Mouse (Mus musculus): ENCODE data around the gene Abtb2.

DNA sequence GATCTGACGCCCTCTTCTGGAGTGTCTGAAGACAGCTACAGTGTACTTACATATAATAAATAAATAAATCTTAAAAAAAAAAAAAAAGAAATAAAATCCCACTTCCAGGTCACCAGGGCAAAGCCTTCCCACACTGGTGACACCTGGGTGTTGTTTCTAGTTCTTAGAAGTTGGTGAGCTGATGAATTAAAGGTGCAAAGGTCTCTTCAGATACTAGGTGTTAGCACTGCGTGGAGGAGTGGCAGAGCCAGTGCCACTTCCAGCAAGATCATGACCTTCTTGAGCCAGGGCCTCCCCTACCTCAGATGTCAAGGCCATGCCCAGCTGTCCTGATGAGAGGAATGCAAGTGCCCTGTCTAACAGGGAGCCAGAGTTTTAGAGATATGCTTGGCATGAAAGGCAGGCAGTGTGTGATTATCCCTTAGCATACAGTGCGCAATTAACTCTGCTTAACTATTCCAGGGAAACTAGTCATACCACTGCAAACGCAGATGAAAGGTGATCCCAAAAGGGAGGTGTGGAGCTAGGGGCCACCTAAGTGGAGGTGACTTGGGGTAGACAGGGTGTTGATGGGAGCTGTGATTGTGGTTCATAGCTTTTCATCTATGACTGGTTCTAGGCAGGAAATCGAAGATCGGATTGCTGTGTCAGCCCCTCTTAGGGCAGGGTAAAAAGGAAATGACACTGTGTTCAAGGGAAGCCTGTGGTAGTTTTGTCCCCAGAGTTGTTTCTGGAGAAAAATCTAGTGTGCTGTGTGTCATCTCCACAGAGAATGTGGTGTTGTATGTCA, 66.2 kb downstream of the Abtb2 start:
- no peak for TF ChIP-seq USF1 (IDR thresholded peaks at IDR 0.05; ENCODE audit: low read depth)
- no peak for TF ChIP-seq E2F4 (IDR thresholded peaks at IDR 0.05; ENCODE audit: insufficient read depth)
- no peak for TF ChIP-seq POLR2A (IDR thresholded peaks at IDR 0.05; ENCODE audit: insufficient read length, low read depth)
- no peak for TF ChIP-seq TCF12 (IDR thresholded peaks at IDR 0.05; ENCODE audit: insufficient read depth, poor library complexity, severe bottlenecking)
- peak in 1 of 3 experiments; percentile 73 for TF ChIP-seq MYOG (IDR thresholded peaks at IDR 0.05; ENCODE audit: control insufficient read depth in 1 of 3, insufficient read depth in 1 of 3, insufficient read length in 2 of 3, low read depth in 2 of 3)
- TF ChIP-seq MYOD1 (IDR thresholded peaks at IDR 0.05; ENCODE audit: control insufficient read depth in 1 of 3, insufficient read length in 2 of 3, low read depth in 2 of 3), result peak in 2 of 3 experiments; percentile 12 to 53
- no peak for TF ChIP-seq MAX (IDR thresholded peaks at IDR 0.05; ENCODE audit: low read depth)
- TF ChIP-seq SRF (IDR thresholded peaks at IDR 0.05; ENCODE audit: control insufficient read depth, insufficient read length, low read depth), result no peak
- no peak for TF ChIP-seq TCF3 (IDR thresholded peaks at IDR 0.05; ENCODE audit: insufficient read length, low read depth)
- TF ChIP-seq CEBPB (IDR thresholded peaks at IDR 0.05; ENCODE audit: insufficient read depth, poor library complexity, severe bottlenecking), result no peak
- no peak for TF ChIP-seq POLR2AphosphoS2 (IDR thresholded peaks at IDR 0.05; ENCODE audit: insufficient read length, low read depth)
- no peak for TF ChIP-seq REST (IDR thresholded peaks at IDR 0.05; ENCODE audit: insufficient read depth, insufficient read length)
